In the genomic region with DNA sequence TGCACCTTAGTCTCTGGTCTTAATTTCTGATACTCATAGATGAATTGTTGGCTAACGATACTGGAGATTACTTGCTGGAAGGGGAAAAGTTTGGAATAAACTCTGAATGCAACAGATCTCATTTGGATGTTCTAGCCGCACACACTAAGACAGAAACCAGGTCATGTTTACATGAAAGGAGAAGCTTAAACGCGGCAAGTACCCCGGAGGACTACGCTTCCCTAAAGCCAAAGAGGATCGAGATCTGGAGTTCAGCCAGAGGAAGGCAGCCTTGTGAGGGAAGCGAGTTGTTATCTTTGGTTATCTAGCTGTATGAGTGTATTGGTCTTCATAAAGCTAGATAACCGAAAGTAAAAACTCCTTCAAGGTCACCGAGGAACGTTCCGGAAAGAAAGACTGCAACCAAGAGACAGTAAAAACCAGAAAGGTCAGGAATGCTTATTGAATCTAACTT, we compare ENCODE assay signal across 7 mouse cellular contexts.
DNase-seq lines count a peak whose midpoint lies in the region; ATAC-seq and TF ChIP-seq lines count a peak whose summit lies in the region.

No protein-coding gene starts in this region.

- in situ Hi-C loops in CH12.LX (cut with MboI; ENCODE audit: low pct_ligation_motif_present, low pct_unique_long_range_greater_than_20kb, low sequenced_read_pairs), result loop anchor here (10.0 kb wide), 1 partner anchor 606 kb away; no protein-coding TSS in a partner anchor

- 3% methylated on average over 12 of the region's 12 CpGs for WGBS in embryonic facial prominence, embryonic 12.5 days
- 5% methylated on average over 12 of the region's 12 CpGs for WGBS in limb, embryonic 12.5 days
- WGBS in neural tube, embryonic 15.5 days, result under 1% methylated on average over 12 of the region's 12 CpGs

- dilution Hi-C loops in CH12.LX (cut with MboI; ENCODE audit: extremely low pct_ligation_motif_present, extremely low pct_unique_long_range_greater_than_20kb, low sequenced_read_pairs), result no loop called here

- peak; percentile 46 for ATAC-seq in CD4-positive, CD25-positive, alpha-beta regulatory T cell, adult 4 months
- ATAC-seq in embryonic facial prominence, embryonic 12.5 days (ENCODE audit: insufficient number of reproducible peaks, insufficient read depth, low FRiP score, low TSS enrichment), result no peak
- ATAC-seq in limb, embryonic 12.5 days (ENCODE audit: insufficient number of reproducible peaks, insufficient read depth, low FRiP score, low TSS enrichment, low read depth), result no peak
- ATAC-seq in neural tube, embryonic 15.5 days (ENCODE audit: low FRiP score), result no peak

- peak overlapping the region; percentile 87 for H3K9ac ChIP-seq in CH12.LX (ENCODE audit: insufficient read depth, low read depth)
- no peak overlapping the region for H3K9ac ChIP-seq in embryonic facial prominence, embryonic 12.5 days
- no peak overlapping the region for H3K9ac ChIP-seq in limb, embryonic 12.5 days (replicated peaks)
- peak overlapping the region; percentile 72 for H3K9ac ChIP-seq in neural tube, embryonic 15.5 days (replicated peaks)

- no peak for DNase-seq in CH12.LX (ENCODE audit: extremely low read depth)
- DNase-seq in adrenal gland, postnatal 4 days (ENCODE audit: low spot score in 2 of 2), result no peak
- no peak for DNase-seq in left cerebral cortex, postnatal 4 days

- H3K4me1 ChIP-seq in CH12.LX (ENCODE audit: control insufficient read depth in 1 of 2, insufficient read depth in 2 of 2), result peaks cover 0 to 24% of the 10 kb centered on the region in 2 experiments; a peak in 2 of 4 replicates
- H3K4me1 ChIP-seq in embryonic facial prominence, embryonic 12.5 days, result no peaks in the 10 kb centered on the region
- H3K4me1 ChIP-seq in limb, embryonic 12.5 days (replicated peaks), result no peaks in the 10 kb centered on the region
- 0 out of 2 replicates have a peak, but pooled peaks cover 2% of the 10 kb centered on the region for H3K4me1 ChIP-seq in neural tube, embryonic 15.5 days

- H3K36me3 ChIP-seq in CH12.LX (replicated peaks in 1 of 2; ENCODE audit: control insufficient read depth in 1 of 2, insufficient read depth in 1 of 2, low read length in 1 of 2), result peaks cover 0 to 30% of the 10 kb centered on the region in 2 experiments
- H3K36me3 ChIP-seq in embryonic facial prominence, embryonic 12.5 days, result no peaks in the 10 kb centered on the region
- H3K36me3 ChIP-seq in limb, embryonic 12.5 days, result no peaks in the 10 kb centered on the region
- no peaks in the 10 kb centered on the region for H3K36me3 ChIP-seq in neural tube, embryonic 15.5 days

- peak overlapping the region; percentile 91 for H3K27ac ChIP-seq in CH12.LX (ENCODE audit: insufficient read depth, low read depth)
- H3K27ac ChIP-seq in embryonic facial prominence, embryonic 12.5 days, result no peak overlapping the region
- H3K27ac ChIP-seq in limb, embryonic 12.5 days, result no peak overlapping the region
- H3K27ac ChIP-seq in neural tube, embryonic 15.5 days (replicated peaks), result peak overlapping the region; percentile 94

- no peak; the same call in 1 of the 2 replicates for TF ChIP-seq EP300 in CH12.LX (IDR thresholded peaks at IDR 0.05; ENCODE audit: low read length)

- H3K9me3 ChIP-seq in CH12.LX (replicated peaks; ENCODE audit: low read length), result no peaks in the 10 kb centered on the region
- H3K9me3 ChIP-seq in embryonic facial prominence, embryonic 12.5 days, result no peaks in the 10 kb centered on the region
- no peaks in the 10 kb centered on the region for H3K9me3 ChIP-seq in limb, embryonic 12.5 days
- no peaks in the 10 kb centered on the region for H3K9me3 ChIP-seq in neural tube, embryonic 15.5 days (replicated peaks)

- peak overlapping the region; percentile 59 to 92 (median 78) for H3K4me3 ChIP-seq in CH12.LX (replicated peaks in 1 of 3; ENCODE audit: low read depth in 2 of 3, low read length in 2 of 3, poor library complexity in 1 of 3)
- peak overlapping the region; percentile 20; the same call in 1 of the 2 replicates for H3K4me3 ChIP-seq in embryonic facial prominence, embryonic 12.5 days
- no peak overlapping the region for H3K4me3 ChIP-seq in limb, embryonic 12.5 days (replicated peaks)
- peak overlapping the region; percentile 50 for H3K4me3 ChIP-seq in neural tube, embryonic 15.5 days (replicated peaks)

- TF ChIP-seq CTCF in CH12.LX (conservative IDR thresholded peaks at IDR 0.05 in 1 of 2, IDR thresholded peaks at IDR 0.05 in 1 of 2; ENCODE audit: low read depth in 2 of 2, low read length in 2 of 2), result no peak

- no peaks in the 10 kb centered on the region for H3K27me3 ChIP-seq in CH12.LX (replicated peaks)
- H3K27me3 ChIP-seq in embryonic facial prominence, embryonic 12.5 days, result peaks cover 37% of the 10 kb centered on the region
- H3K27me3 ChIP-seq in limb, embryonic 12.5 days, result peaks cover 49% of the 10 kb centered on the region
- no peaks in the 10 kb centered on the region for H3K27me3 ChIP-seq in neural tube, embryonic 15.5 days (replicated peaks)

- peaks cover 15% of the 10 kb centered on the region for H3K79me2 ChIP-seq in CH12.LX (replicated peaks; ENCODE audit: control insufficient read depth, extremely low read depth, insufficient read depth, poor library complexity, severe bottlenecking)

- TF ChIP-seq RAD21 in CH12.LX (IDR thresholded peaks at IDR 0.05; ENCODE audit: low read depth, low read length), result no peak

- peak overlapping the region; percentile 93; the same call in 1 of the 2 replicates for H3K4me2 ChIP-seq in CH12.LX (ENCODE audit: insufficient read depth, low read depth, poor library complexity, severe bottlenecking)
- H3K4me2 ChIP-seq in embryonic facial prominence, embryonic 12.5 days (replicated peaks), result peak overlapping the region; percentile 29; the same call in 1 of the 2 replicates
- H3K4me2 ChIP-seq in limb, embryonic 12.5 days, result peak overlapping the region; percentile 13; the same call in 1 of the 2 replicates
- peak overlapping the region; percentile 67 for H3K4me2 ChIP-seq in neural tube, embryonic 15.5 days

- TF ChIP-seq POLR2A in CH12.LX (IDR thresholded peaks at IDR 0.05; ENCODE audit: low read depth, low read length), result no peak

- intact Hi-C loops in left cerebral cortex, postnatal 4 days (cut with DNase I), result loop anchor here (5.0 kb wide), 1 partner anchor 874 kb away; no protein-coding TSS in a partner anchor

TF ChIP-seq in CH12.LX, 34 proteins besides CTCF, POLR2A, EP300 and RAD21:
- TF ChIP-seq ELF1 (IDR thresholded peaks at IDR 0.05; ENCODE audit: low read depth, low read length) (no peak), CHD1 (IDR thresholded peaks at IDR 0.05; ENCODE audit: low read depth, low read length) (no peak), TCF12 (IDR thresholded peaks at IDR 0.05; ENCODE audit: low read depth, low read length) (0 out of 2 replicates have a peak, but pooled peaks have one; percentile 17), TBP (conservative IDR thresholded peaks at IDR 0.05; ENCODE audit: low read depth, low read length) (no peak), E2F4 (IDR thresholded peaks at IDR 0.05; ENCODE audit: insufficient replicate concordance, low read depth, low read length) (no peak), USF2 (conservative IDR thresholded peaks at IDR 0.05; ENCODE audit: low read depth, low read length) (no peak)

Comparison
In these comparisons a context has a peak if more than half of its experiments do, and no peak if none do; other contexts are left out.
1. H3K27ac ChIP-seq: peak in CH12.LX (single experiment) and neural tube, embryonic 15.5 days (single experiment); none in embryonic facial prominence, embryonic 12.5 days (single experiment) and limb, embryonic 12.5 days (single experiment).
2. H3K4me2 ChIP-seq: peak in every context shown above with its lines; median percentile 93 in CH12.LX; 67 in neural tube, embryonic 15.5 days; 29 in embryonic facial prominence, embryonic 12.5 days; 13 in limb, embryonic 12.5 days.
3. H3K9ac ChIP-seq: peak in CH12.LX (single experiment) and neural tube, embryonic 15.5 days (single experiment); none in embryonic facial prominence, embryonic 12.5 days (single experiment) and limb, embryonic 12.5 days (single experiment).